Mouse (Mus musculus) spleen, embryonic (tissue): ENCODE measurements around the gene Neurl4.

Source experiments
- CTCF ChIA-PET: fragments of 350-600 bp; sonication (Branson Sonifier 250); formaldehyde crosslinking; loops from one replicate; lab custom pipeline; 2022; lab: Charles Lee

Gene Neurl4

DNA sequence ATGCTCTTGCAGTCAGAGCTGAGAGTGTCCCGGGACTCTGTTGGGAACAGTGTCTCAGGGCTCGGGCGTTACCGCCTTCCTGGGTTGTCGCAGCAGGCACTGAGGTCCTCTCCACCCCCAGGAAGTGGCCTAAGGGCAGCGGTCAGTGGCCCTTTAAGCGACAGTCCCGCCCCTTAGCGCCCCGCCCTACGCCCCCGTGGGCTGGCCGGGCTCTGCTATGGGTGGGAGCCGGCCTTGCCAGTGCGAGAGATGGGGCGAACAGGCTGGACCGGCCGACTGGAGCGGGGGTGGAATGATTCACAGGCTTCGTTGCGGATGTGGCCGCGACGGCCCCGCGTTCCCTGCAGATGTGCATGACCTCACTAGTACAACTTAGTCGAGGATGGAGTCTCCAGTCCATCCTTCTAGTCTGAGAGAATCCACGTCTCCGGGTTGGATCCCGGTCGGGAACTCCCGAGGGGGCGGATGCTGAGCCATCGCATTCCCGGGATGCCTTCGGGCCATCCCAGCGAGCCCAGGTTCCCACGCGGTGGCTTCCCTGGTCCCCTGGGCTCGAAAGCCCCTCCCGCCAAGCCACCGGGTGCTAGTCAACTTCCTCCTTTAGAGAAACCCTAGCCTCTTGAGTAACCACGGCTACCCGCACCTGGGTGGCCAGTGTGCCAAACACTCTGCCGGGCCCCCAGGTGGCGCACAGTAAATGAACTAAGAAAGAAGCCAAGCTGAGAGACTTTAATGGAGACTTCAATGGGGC is 19.8 kb upstream of the Neurl4 start, which contains the start of gene Kctd11:
Kctd11 (minus strand) TSS at position 554 of the 751 bp plus-strand sequence.
- CTCF ChIA-PET, result interaction anchor here (1.4 kb wide), 1 partner anchor 67 kb away, joined by 7 read pairs; the partner anchor contains the start of gene Slc2a4

DNA sequence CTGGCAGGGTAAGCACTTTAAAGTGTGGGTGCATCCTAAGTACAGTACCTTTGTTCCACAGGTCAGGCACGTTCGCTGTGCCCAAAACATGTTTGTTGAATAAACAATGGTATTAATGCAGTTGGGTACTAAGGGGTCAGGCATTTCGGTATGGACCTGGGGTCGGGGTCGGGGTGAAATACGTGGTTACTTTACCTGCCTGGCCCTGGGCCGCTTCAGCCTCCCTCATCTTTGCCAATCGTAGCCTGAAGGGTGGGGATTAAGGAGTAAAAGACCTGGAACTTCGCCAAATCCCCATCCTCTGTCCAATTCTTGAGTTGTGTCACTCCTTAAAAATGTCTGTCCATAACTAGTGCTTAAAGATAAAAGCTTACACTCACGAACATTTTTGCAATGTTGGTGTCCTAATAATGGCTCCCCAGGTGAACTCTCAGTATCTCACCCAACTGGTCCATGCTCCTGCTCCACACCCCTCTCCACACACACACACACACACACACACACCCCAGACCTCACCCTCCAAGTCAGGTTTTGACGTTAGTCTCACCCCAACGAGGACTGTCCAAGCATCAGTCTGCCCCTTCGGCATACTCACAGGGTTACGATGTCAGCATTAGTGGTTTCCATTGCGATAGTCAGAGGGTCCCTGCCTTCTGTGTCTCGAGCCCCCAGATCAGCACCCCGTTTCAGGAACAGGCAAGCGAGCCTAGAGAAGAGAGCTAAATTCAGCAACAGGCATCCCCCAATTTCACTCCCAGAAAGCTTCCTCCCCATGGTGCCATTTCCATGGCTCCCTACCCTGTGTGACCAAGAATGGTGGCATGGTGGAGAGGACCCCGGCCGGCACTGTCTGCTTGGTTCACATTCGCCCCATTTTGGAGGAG is 18.8 kb upstream of the Neurl4 start:
- CTCF ChIA-PET, result interaction anchor here (0.6 to 0.7 kb wide), 2 partner anchors 40 to 93 kb away, joined by 3 read pairs; no protein-coding TSS in a partner anchor

DNA sequence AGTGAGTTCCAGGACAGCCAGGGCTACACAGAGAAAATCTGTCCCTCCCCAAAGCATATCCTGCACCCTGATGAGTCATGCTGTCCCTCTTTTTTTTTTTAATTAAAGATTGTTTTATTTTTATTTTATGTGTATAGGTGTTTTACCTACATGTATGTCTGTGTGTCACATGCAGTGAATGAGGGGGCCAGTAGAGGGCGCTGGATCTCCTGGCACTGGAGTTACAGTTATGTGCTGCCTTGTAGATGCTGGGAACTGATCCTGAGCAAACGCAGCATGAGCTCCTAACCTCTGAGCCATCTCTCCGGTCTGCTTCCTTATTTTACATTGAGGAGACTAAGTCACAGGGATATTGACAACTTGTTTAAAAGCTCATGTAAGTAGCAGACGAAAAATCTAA is 17.8 kb upstream of the Neurl4 start:
- CTCF ChIA-PET, result interaction anchor here (0.8 to 1.6 kb wide), 3 partner anchors 9 to 66 kb away, joined by 3 to 7 read pairs (median 3); partner anchors contain the start of gene Eif5a

DNA sequence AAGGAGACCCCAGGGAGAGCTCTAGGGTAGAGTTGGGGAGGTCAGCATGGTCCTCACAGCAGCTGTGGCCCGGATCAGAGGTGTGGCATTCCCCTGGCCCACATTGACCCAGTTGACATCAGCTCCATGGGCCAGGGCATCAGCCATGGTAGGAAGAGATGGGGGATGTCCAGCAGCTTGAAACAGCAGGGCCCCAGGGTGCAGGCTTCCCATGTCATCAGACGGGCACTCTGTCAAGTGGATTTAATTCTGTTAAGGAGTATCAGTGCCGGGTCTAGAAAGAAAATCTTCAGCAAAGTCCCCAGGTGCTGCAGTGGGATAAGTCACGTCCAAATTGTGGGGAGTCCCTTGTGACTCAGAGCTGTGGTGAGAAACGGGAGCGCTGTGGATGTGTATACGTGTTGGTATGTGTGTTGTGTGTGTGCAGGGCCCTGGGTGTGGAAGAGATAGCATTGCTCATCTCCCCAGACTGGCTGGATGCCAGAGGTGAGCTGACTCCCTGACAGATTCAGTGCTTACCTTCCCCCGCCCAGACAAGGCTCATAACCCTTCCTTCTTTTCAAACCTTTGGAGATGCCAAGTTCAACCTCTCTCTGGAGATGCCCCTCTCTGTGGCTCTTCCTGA is 17.2 kb upstream of the Neurl4 start:
- CTCF ChIA-PET, result interaction anchor here (0.8 to 1.6 kb wide), 3 partner anchors 8 to 65 kb away, joined by 3 to 7 read pairs (median 3); partner anchors contain the start of gene Eif5a

DNA sequence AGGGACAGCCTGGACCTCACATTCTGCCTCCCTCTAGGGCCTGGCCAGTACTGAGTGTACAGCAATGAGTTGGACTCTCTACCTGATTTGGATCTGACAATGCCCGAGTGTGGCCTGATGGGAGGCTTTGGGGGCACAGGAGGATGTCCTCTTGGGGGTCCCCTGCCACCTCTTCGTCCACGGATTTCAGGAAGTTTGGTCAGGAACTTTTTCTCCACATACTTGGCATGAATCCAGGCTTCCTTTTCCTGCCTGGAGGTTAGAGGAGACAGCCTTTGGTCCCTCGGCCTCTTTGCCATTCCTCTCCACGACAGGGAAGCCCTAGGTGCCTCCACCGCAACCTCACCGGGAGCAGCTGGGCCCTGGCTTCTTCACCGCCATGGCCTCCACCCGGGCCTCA is 16.6 kb upstream of the Neurl4 start:
- CTCF ChIA-PET, result interaction anchor here (0.6 to 1.6 kb wide), 2 partner anchors 37 to 196 kb away, joined by 4 to 7 read pairs; partner anchors contain the start of gene Eif5a

GRCm38 (mm10) chr11:69884663-69885062 is 16.2 kb upstream of the Neurl4 start:
- CTCF ChIA-PET, result interaction anchor here (0.6 to 1.6 kb wide), 2 partner anchors 37 to 195 kb away, joined by 4 to 7 read pairs; partner anchors contain the start of gene Eif5a

DNA sequence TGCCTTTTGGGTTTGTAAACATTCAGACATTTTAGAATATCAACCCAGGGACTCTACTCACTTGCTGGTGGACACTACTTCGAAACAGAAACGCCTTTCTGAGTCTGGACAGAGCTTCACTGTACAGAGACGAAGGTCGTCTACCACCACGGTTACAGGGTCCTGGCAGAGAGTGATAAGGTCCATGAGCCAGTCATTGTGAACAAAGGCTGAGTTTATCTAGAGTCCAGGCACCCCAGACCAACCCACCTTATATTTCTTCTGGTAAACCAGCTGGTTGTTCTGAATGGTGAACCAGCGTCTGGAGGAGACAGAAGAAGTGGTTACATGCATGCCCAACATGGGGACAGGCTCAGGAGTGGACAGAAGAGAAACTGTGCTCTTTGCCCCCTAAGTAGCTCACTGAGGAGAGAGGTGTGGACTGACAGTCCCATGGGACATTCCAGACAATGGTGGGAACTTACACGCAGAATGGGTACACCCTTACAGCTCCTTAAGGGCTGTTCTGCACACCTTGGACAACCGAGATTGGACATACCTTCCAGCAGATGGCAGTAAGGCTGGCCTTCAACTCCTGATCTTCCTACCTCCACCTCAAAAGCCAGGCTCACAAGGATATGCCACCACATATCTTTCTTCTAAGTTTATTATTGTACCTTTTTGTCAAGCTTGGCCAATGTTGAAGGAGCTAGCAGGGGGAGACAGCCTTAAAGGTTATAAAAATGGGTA is 13.8 kb upstream of the Neurl4 start:
- CTCF ChIA-PET, result interaction anchor here (0.5 kb wide), 1 partner anchor 158 kb away, joined by 3 read pairs; no protein-coding TSS in a partner anchor

GRCm38 (mm10) chr11:69891482-69891881 is 9.4 kb upstream of the Neurl4 start:
- CTCF ChIA-PET, result interaction anchor here (0.9 kb wide), 1 partner anchor 8 kb away, joined by 3 read pairs; no protein-coding TSS in a partner anchor

DNA sequence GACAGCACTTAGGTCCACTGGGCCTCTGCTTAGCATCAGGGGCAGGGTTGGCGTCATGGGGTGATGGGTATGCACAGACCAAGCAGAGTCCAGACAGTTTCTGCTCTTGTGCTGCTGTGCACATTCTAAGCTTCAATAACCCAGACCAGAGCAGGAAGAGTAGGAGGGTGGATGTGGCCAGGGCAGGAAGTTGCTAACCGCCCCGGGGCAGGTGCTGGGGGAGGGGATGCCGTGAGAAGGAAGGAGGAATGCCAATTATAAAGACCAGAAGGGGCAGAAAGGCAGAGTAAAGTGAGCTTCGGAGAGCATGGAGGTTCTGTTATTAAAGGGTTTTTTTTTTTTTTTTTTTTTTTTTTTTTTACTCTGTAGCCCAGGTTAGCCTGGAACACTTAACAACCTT is 6.2 kb upstream of the Neurl4 start:
- CTCF ChIA-PET, result interaction anchor here (0.6 to 0.9 kb wide), 4 partner anchors 15 to 74 kb away, joined by 3 to 27 read pairs (median 4); no protein-coding TSS in a partner anchor

GRCm38 (mm10) chr11:69895291-69895690 is 5.6 kb upstream of the Neurl4 start, which contains the start of gene Acap1:
Gene Acap1, minus strand, starts transcription at chr11:69895539.
- CTCF ChIA-PET, result interaction anchor here (0.6 to 0.9 kb wide), 2 partner anchors 14 to 22 kb away, joined by 3 to 4 read pairs; no protein-coding TSS in a partner anchor

GRCm38 (mm10) chr11:69899870-69900269 is 1.0 kb upstream of the Neurl4 start:
- CTCF ChIA-PET, result interaction anchor here (1.2 kb wide), 1 partner anchor 11 kb away, joined by 3 read pairs; no protein-coding TSS in a partner anchor

GRCm38 (mm10) chr11:69901406-69901846 is 554 bp downstream of the Neurl4 start:
- CTCF ChIA-PET, result no interaction called here

- CTCF ChIA-PET, result no interaction called here
Observed at GRCm38 (mm10) chr11:69901993-69902392, 1.1 kb downstream of the Neurl4 start.

DNA sequence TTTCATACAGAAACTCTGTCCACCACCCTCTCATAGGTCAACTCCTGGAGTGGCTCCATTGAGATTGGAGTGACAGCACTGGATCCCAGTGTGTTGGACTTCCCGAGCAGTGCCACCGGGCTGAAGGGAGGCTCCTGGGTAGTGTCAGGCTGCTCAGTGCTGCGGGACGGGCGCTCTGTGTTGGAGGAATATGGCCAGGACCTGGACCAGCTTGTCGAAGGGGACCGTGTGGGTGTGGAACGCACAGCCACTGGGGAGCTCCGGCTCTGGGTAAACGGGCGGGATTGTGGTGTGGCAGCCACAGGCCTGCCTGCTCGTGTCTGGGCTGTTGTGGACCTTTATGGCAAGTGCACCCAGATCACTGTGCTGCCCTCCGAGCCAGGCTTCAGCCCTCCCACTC is 2.1 kb downstream of the Neurl4 start:
- CTCF ChIA-PET, result no interaction called here

GRCm38 (mm10) chr11:69904311-69904710 is 3.4 kb downstream of the Neurl4 start:
- CTCF ChIA-PET, result interaction anchor here (0.7 kb wide), 1 partner anchor 82 kb away, joined by 3 read pairs; no protein-coding TSS in a partner anchor

DNA sequence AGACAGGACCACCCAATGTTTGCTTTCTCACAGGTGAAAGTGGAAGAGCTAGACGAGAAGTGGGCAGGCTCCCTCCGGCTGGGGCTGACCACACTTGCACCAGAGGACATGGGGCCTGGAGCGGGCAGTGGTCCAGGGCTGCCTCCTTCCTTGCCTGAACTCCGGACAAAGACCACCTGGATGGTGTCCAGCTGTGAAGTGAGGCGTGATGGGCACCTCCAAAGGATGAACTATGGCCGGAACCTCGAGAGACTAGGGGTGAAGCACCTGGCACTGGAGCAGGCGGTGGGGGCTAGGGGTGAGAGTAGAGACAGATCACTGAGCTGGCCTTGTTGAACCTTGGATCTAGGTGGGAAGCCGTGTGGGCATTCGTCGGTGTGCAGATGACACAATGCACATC is 7.8 kb downstream of the Neurl4 start:
- CTCF ChIA-PET, result interaction anchor here (0.6 kb wide), 1 partner anchor 10 kb away, joined by 3 read pairs; no protein-coding TSS in a partner anchor

GRCm38 (mm10) chr11:69909174-69909573 is 8.3 kb downstream of the Neurl4 start:
- CTCF ChIA-PET, result interaction anchor here (0.7 kb wide), 2 partner anchors 13 to 14 kb away, joined by 4 to 7 read pairs; partner anchors contain the start of gene Acap1

GRCm38 (mm10) chr11:69910177-69910576 is 9.3 kb downstream of the Neurl4 start:
- CTCF ChIA-PET, result no interaction called here

GRCm38 (mm10) chr11:69910781-69911560 is 10.1 kb downstream of the Neurl4 start:
- CTCF ChIA-PET, result interaction anchor here (0.5 kb wide), 1 partner anchor 291 kb away, joined by 4 read pairs; no protein-coding TSS in a partner anchor
